Mouse (Mus musculus) NIH3T3 (cell line): ENCODE measurements around the gene Mdfic.
"Not testable (repeated sequence)": the region's sequence is repeated elsewhere in the genome, so short reads cannot be mapped to it uniquely, and the experiment has no call there.

Source experiments
- DNase-seq: peaks from one replicate; pipeline ENCODE4 v3.0.0-alpha.2; 2012; ENCODE audit warnings: low read depth

Gene Mdfic

DNA sequence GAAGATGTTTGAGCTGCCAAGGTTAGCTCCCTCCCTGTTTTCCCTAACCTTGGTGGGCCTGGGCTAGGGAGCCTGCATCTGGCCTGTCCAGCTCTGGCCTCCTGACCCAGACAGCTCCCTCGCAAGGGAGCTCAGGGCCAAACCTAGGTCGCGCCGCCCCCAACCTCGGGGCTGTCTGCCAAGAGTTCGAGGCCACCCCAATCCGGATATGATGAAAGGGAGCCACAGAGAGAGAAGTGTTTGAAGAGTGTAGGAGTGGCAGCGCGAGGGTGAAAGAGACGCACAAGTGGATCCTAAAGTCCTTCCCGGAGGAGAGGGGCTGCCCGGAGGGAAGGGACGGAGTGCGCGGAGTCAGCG is at the start of gene Mdfic:
TSS of gene Mdfic (plus strand) at position 201 of the 357 bp plus-strand sequence.
- peak; percentile 73 for DNase-seq

- peak; percentile 32 for DNase-seq
These were observed 49.1 kb upstream of the Mdfic start for GRCm38 (mm10) chr6:15671364-15671763.

DNA sequence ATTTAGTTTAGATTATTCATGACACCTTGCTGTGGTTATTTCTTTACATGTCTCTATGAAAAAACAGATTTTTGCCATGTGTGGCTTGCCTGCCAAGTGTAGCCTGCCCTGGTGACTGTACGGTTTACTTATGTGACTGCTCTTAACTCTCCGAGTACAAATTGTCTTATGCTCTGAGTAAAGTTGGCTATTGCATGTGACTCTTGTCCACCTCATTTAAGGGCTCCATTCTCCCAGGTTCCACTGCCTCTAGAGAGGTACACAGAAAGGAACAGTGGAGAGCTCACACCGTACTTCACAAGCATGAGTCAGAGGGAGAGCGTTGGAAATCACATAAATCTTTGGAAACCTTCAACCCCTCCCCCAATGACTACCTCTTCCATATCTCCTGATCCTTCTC is 10.4 kb upstream of the Mdfic start:
- no peak for DNase-seq

GRCm38 (mm10) chr6:15710706-15711105 is 9.8 kb upstream of the Mdfic start:
- no peak for DNase-seq

DNA sequence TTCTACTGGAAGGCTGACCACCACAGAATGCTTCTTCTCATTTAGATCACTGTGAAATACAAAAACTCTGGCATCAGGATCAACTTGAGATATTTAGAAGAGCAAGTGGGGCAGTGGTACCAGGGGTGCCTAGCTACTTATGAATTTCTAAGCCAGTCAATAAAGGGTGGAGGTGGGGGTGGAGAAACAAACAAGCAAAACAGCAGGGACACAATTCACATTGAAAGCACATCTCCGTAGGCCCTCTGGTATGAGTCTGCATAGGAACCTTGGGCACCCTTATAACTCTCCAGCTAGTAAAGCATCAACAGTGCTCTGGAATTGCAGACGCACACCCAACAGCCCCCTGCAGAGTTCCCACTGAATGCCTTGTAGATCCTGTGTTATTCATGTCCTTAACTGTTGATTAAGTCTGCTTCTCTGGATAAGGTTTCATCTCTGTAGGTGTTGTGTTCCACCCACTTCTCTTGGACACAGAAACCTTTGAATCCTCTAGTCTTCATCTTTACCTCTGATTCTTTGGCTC is 7.5 kb upstream of the Mdfic start:
- DNase-seq, result no peak

- not testable (repeated sequence) for DNase-seq
These were observed 6.4 kb upstream of the Mdfic start for GRCm38 (mm10) chr6:15714036-15714435.

DNA sequence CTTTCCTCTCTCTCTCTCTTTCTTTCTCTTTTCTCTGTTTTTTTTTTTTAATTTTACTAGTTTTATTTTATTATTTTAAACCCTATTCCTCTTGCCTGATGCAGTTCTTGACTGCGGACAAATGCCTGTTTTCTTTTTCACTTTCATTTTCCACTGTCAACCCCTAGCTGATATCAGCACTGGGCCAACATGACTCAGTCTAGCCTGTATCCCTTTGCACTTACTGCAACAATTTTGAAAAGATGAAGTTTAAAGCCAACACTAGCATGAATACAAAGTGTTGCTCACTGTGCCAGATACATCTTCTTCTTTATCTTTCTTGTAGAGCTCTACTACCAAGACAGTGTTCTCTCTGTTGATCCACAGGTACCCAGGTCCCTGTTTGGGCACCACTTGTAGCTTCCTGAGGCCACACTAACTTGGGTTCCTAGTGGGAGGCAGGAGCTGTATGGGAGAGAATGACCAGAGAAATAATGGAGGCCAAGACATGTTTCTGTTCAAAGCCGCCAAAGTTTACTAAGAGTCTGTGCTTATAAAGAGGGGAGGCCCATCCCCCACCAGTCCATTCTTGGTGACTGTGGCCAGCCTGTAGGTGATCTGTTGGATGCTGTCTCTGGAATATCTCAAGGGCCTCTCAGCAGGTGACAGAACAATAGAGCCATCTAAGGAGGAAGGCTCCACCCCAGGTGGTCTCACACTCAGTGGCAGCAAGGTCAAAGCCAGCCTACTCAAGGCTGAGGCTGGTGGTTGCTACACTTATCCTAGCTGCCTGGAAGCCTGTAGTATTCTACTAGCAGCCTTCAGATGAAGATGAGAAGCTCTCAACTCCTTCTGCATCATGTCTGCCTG is 5.2 kb upstream of the Mdfic start:
- peak; percentile 47 for DNase-seq

GRCm38 (mm10) chr6:15719919-15720318 is 542 bp upstream of the Mdfic start:
- no peak for DNase-seq

DNA sequence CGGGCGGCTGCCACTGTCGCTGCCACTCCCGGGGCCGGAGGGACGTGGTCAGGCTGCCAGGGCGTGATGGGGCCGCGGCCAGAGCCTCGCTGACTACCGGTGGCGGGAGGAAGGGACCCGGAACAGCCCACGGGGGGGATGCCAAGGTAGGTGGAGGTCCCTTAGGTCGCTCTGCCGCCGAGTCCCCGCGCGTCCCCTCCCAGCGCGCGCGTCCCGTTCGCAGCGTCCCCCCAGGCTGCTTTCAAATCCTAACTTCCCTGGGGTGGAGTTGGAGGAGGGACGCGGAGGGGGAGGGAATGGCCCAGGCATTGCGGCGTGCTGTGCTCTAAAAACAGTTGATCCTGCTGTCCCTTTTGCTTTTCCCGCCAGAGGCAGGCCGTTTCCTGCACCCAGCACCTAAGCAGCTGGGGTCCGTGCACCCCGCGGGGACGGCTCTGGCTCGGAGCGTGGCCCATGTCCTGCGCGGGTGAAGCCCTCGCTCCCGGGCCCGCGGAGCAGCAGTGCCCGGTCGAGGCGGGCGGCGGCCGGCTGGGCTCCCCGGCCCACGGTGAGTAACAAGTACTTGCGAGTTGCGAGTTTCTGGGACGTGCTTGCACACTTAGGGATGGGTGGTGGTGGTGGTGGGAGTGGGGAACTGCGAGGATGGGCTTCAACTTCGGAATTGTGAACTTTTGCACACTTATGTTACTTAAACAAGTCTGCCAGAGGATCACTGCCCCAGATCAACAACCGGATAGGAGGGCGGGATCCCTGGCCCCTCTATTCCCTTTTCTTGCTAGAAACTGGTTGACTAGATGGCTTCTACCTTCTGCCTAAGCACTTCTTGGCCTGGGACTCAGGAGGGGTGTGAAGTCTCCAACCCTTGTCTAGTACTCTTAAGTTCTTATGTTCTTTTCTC is 606 bp downstream of the Mdfic start:
- peak; percentile 80 for DNase-seq

GRCm38 (mm10) chr6:15721716-15722031 is 1.2 kb downstream of the Mdfic start:
- DNase-seq, result no peak

DNA sequence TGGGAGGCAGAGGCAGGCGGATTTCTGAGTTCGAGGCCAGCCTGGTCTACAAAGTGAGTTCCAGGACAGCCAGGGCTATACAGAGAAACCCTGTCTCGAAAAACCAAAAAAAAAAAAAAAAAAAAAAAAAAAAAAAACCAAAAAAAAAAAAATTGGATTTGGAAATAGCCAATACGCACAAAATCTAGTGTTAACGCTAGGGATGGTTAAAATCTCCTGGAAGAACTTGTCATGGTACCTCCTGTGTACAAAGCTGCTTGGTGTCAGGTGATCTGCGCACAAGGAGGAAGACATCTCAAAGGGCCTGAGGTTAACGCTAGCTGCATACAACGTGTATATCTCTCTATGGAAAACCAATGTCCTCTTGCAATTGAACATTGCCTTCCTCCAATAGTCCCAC is 2.2 kb downstream of the Mdfic start:
- not testable (repeated sequence) for DNase-seq

- DNase-seq, result peak; percentile 30
These were observed 3.8 kb downstream of the Mdfic start for GRCm38 (mm10) chr6:15724304-15724703.

DNA sequence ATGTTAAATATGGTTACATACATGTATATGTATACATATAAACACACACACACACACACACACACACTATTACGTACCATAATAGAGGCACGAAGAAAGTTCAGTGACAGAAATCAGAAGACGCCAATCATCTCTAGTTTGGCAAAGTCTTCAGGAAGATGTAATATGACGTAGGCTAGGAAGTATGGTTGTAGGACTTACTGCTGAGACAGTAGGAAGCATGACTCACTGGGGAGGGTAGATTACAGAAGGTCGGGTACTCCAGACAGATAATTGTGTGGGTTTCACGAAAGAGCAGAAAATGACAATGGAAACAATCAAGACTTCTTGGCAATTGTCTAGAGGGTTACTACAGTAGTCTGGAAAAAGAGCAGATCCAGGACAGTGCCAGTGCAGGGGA is 6.0 kb downstream of the Mdfic start:
- DNase-seq, result no peak

GRCm38 (mm10) chr6:15727681-15728410 is 7.4 kb downstream of the Mdfic start:
- DNase-seq, result peak; percentile 60

GRCm38 (mm10) chr6:15728844-15729577 is 8.6 kb downstream of the Mdfic start:
- DNase-seq, result peak; percentile 49

DNA sequence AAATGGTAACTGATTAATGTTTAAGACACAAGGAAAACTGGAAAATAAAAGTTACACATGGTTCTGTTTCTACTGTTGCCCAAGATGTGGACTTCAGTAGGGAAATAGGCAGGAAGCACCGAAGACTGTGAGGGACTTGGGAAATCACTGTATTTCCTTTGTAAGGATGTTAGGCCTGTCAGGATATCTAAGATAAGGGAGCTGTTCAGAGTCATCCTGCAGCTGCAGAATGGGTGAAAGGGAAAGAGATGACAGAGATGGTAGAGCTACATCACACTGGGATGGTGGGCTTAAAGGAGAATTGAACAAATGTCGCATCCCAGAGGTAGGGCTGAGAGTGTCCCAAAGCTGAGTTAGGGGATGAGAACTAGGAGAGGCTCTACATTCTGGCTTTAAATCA is 9.8 kb downstream of the Mdfic start:
- DNase-seq, result no peak

- peak; percentile 22 for DNase-seq
These were observed 10.2 kb downstream of the Mdfic start for GRCm38 (mm10) chr6:15730666-15731065.

DNA sequence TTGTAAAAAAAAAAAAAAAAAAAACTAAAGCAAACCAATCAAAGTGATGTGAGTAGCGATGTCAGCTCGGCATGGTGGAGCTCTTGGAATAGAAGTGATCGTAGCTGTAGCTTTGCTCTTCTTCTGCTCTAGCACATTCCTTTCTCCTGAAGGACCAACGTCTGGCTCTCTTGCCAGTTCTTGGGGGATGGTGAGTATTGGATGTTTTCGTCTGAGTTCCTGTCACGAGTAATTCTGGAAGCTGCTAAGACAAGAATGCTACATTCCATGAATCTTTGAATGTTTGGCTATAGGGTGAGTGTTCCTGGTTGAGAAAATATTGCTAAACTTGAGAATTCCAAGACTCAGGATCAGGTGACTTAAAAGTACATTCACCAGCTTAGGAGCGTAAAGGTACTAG is 11.0 kb downstream of the Mdfic start:
- peak; percentile 50 for DNase-seq

DNA sequence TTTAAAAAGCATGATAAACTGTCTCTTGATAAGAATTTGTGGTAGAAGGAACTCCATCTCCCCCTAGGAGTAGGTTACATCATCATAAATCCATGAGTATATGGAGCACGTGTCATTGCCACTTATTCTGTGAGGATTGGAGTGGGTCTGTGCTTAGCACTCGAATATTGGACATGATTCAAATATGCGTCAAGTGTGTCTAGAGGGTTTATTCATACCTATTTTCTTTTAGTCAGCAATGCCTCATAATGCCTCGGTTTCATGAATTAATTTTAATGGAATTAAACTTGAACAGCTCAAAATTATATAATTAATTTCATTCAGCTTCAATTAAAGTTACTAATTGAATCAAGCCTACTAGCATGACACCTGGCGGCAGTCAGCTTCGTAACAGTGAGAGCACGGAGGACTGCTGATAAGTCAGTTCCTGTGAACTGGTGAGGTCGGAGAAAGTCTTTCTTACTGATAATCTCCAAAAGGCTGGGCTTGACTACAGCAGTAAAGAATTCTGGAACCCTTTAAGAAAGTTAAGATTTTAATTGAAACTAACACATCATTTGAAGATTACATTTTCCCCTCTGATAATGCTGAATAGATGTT is 17.0 kb downstream of the Mdfic start:
- peak; percentile 21 for DNase-seq

DNA sequence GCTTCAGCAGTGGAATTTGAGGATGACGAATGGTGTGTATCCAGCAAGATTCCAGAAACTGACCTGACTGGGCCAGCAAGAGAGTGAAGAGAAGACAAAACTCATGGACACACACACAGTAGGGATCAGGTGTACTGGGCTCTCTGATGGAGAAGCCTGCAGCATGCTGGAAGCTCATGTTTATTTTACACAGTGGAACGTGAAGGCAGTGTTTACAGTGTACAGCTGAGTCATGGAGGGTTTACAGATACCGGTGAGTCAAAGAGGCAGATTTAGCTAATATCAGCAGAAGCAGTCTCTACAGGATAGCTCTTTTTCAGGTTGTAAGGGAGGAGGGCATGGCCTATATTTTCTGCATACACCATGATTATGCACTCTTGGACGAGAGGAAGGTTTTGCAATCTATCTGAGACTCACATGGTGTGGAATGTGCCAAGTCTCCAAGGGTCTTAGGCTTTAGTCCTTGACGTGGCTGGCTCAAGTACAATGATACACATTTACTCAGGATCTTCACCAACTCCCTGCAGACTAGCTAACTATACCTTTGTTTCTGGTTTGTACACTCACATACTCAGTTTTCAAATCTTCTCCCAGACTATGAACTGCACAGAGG is 18.0 kb downstream of the Mdfic start:
- peak; percentile 66 for DNase-seq

DNA sequence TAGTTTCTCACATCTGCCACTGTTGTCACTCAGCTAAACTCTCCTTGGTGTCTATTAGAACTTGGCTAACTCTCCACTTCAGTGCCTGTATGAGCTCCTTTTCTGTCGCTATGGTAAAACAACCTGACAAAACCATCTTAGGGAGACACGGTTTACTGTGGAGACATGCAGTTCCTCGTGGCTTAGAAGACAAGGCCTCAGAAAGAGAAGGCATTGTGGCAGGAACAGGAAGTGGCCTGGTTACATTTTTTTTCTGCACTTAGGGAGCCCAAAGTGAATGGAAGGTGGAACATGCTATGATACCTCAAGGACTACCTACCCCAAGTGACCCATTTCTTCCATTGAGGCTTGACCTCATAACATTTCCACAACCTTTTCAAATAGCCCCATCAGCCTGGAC is 18.7 kb downstream of the Mdfic start:
- DNase-seq, result no peak
